Mouse (Mus musculus): ENCODE measurements at regions not wholly inside any gene's neighbourhood (a gene's known extent, or its start where the extent isn't known, plus 50 kb on each side); places are given as distances from the start of the nearest gene placed in this dataset.

DNA sequence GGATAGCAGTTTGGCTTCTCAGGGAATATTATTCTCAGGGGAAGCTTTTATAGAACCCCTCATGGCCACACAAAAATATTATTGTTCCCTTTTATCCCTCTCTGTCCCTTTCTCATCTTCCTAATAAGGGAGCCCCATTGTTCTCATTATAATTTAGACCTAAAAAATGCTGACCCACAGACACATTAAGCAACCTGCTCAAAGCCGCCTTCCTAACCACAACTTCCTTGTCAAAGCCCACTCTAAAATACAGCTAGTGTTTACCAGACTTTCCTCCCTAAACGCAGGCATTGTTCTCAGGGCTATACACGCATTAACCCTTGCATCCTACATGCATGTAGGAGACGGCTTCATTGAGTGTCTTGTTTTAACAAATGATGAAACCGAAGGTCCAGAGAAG is 93.9 kb downstream of the Foxi3 start:
- Histone ChIP-seq H3K4me1 (ENCODE audit: control insufficient read depth, insufficient read depth, low read length) (no peaks in the 10 kb centered on the region), H3K4me3 (replicated peaks; ENCODE audit: extremely low read depth, low read depth, low read length) (no peak overlapping the region)
- 16% methylated on average over 5 of the region's 5 CpGs for WGBS
- no peak for DNase-seq
- TF ChIP-seq CTCF (IDR thresholded peaks at IDR 0.05; ENCODE audit: insufficient read depth, low read length) (no peak), POLR2A (IDR thresholded peaks at IDR 0.05; ENCODE audit: borderline replicate concordance, extremely low read depth, low read depth, low read length) (no peak)

DNA sequence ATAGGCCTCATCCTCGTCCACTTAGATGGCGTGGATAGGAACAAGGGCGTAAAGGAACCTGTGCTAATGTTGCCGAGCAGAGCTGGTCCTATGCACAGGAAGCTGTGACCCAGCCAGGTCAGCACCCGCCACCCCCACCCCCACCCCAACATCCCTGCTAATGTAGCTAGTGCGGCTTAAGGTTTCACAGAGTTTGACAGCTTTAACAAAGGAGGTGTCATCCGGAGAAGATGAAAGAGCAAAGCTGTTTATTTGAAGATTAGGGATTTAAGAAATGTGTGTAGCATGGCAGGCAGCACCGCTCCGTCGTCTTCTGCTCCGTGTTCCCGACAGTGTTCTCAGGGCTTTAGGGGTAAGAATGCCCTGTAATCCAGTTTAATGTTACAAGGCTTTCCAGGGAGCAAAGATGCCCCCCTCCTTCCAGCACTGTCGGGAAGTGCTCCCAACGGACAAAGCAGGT is 93.5 kb downstream of the Thnsl2 start:
- no peak for DNase-seq
- H3K4me1 ChIP-seq (ENCODE audit: control insufficient read depth, insufficient read depth, low read length), result no peaks in the 10 kb centered on the region
- no peak overlapping the region for H3K4me3 ChIP-seq (replicated peaks; ENCODE audit: extremely low read depth, low read depth, low read length)
- WGBS, result 27% methylated on average over 14 of the region's 14 CpGs
- TF ChIP-seq CTCF (IDR thresholded peaks at IDR 0.05; ENCODE audit: insufficient read depth, low read length), result no peak

DNA sequence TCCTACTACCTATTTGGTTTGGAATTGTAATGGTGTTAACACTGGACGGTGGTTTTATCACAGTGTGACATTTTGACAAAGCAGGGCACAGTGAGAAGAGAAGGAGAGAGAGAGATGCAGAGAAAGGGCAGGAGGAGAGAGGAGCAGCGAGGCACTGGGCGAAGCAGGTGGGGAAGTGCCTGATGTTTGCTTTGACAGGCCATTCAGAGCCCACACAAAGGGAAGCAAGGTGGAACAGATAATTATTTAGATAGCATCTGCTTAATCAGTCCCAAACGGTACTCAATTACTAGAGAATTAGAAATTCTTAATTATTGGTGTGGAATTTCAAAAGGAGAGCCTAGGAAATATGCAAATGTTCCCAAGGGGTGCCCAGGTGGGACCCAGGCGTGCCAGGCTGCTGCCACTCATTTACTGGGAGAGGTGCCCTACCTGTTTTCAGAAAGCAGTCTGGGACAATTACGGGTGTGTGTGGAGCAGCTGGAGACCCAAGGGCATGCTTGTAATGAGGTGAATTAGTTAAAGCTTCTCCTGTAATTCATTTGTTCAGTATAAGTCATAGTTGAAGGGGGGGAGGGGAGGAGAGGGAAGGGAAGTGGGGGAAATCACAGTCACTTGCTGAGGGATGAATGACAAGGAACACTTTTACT is 86.9 kb downstream of the Thnsl2 start:
- no peak for TF ChIP-seq POLR2A (IDR thresholded peaks at IDR 0.05; ENCODE audit: borderline replicate concordance, extremely low read depth, low read depth, low read length)
- no peak for TF ChIP-seq CTCF (IDR thresholded peaks at IDR 0.05; ENCODE audit: insufficient read depth, low read length)
- WGBS, result 58% methylated on average over 6 of the region's 6 CpGs
- Histone ChIP-seq H3K4me3 (replicated peaks; ENCODE audit: extremely low read depth, low read depth, low read length) (no peak overlapping the region), H3K4me1 (ENCODE audit: control insufficient read depth, insufficient read depth, low read length) (no peaks in the 10 kb centered on the region)
- DNase-seq, result no peak

DNA sequence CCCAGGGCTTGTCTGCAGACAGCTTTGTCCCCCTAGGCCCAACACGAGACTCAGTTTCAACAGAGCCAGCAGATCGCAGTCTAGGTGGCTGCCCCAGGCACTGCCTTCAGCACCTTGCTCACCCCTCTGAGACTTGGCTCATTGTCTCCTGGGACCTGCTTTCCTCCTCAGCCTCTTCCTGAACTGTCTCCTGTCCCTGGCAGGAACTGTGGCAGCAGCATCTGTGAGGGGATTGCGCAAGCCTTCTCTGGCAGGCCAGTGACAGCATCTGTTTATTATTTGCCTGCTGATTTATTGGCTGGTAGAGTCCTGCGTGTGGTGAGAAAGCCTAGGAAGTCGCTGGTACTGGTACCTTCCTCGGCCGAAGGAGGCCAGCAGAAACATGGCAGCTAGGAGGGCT is 84.1 kb downstream of the Thnsl2 start:
- WGBS, result 29% methylated on average over 7 of the region's 7 CpGs
- no peak for TF ChIP-seq CTCF (IDR thresholded peaks at IDR 0.05; ENCODE audit: insufficient read depth, low read length)
- no peak for TF ChIP-seq POLR2A (IDR thresholded peaks at IDR 0.05; ENCODE audit: borderline replicate concordance, extremely low read depth, low read depth, low read length)
- DNase-seq, result no peak
- Histone ChIP-seq H3K4me3 (replicated peaks; ENCODE audit: extremely low read depth, low read depth, low read length) (no peak overlapping the region), H3K4me1 (ENCODE audit: control insufficient read depth, insufficient read depth, low read length) (no peaks in the 10 kb centered on the region)

DNA sequence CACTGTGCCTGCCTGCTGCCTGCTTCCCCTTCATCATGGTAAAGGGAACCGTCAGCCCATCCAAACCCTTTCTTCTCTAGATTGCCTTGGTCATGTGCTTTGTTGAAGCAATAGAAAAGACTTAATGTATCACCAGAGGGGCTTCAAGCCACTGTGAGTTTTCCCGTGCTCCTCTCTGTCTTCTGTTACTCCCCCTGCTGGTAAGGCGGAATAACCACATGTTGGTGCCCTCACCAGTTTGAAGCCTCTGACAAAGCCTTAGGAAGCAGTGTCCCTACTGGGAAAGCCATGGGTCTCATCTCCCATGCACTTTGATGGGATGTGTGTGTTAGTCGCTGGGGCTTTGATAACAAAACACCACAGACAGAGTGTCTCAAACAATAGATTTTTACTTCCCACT is 81.3 kb downstream of the Thnsl2 start:
- DNase-seq, result no peak
- WGBS, result 79% methylated on average over 4 of the region's 4 CpGs
- TF ChIP-seq CTCF (IDR thresholded peaks at IDR 0.05; ENCODE audit: insufficient read depth, low read length) (no peak), POLR2A (IDR thresholded peaks at IDR 0.05; ENCODE audit: borderline replicate concordance, extremely low read depth, low read depth, low read length) (no peak)
- Histone ChIP-seq H3K4me3 (replicated peaks; ENCODE audit: extremely low read depth, low read depth, low read length) (no peak overlapping the region), H3K4me1 (ENCODE audit: control insufficient read depth, insufficient read depth, low read length) (no peaks in the 10 kb centered on the region)

DNA sequence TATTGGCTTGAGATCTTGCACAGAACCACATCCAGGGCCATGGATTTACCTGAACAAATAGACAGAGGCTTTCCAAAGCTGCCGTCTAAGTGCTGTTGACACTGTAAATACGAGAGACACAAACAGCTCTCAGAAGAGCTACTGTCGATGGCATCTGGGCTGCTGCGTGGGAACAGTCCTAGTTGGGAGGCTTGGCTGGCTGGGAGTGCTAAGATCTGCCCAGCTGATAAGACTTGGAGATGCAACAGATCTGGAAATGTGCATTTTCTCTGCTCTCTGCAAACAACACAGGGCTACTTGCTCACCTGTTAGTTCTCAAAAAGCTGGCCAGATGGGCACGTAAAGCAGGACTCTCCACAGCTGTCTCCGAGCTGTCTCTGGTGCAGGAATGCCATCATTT is 78.8 kb downstream of the Thnsl2 start:
- WGBS, result 33% methylated on average over 6 of the region's 6 CpGs
- DNase-seq, result no peak
- Histone ChIP-seq H3K4me1 (ENCODE audit: control insufficient read depth, insufficient read depth, low read length) (no peaks in the 10 kb centered on the region), H3K4me3 (replicated peaks; ENCODE audit: extremely low read depth, low read depth, low read length) (no peak overlapping the region)
- TF ChIP-seq CTCF (IDR thresholded peaks at IDR 0.05; ENCODE audit: insufficient read depth, low read length), result no peak
- no peak for TF ChIP-seq POLR2A (IDR thresholded peaks at IDR 0.05; ENCODE audit: borderline replicate concordance, extremely low read depth, low read depth, low read length)

DNA sequence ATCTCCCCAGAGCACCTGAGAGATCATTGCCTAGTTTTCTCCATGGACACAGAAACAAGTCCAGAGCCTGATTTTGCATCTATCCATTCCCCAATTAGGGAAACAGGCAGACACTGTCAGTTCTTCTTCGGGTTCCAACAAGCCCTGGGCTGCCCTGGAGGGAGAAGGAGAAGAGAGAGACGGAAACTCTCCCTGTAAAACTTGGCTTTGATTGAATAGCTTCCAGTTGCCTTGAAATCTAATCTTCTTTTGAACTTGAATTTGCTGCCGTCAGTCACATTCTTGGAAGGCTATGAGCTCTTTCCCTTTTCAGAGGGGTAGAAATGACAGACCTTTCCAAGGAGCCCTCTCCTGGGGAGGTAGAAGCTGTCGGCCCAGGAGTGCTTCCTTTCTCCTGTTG is 75.0 kb downstream of the Thnsl2 start:
- WGBS, result 55% methylated on average over 4 of the region's 4 CpGs
- no peak for TF ChIP-seq POLR2A (IDR thresholded peaks at IDR 0.05; ENCODE audit: borderline replicate concordance, extremely low read depth, low read depth, low read length)
- DNase-seq, result no peak

DNA sequence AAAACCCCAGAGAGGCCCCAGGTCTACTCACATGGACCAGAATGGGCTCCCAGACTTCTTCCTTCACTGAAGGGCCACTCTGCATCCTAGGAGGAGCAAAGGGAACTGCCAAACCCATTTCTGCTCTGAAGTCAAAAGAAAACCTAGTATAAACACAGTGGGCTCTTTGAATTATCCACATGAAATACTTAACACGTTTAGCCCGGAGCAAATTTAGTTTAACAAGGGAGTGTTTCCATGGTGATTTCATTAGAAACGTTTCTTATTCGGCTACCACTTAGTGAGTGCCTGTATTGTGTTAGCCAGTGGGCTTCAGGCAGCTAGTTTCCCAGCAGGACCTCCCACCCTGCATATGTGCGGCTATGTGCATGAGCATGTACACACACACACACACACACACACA is 69.4 kb downstream of the Thnsl2 start:
- TF ChIP-seq POLR2A (IDR thresholded peaks at IDR 0.05; ENCODE audit: borderline replicate concordance, extremely low read depth, low read depth, low read length) (no peak), CTCF (IDR thresholded peaks at IDR 0.05; ENCODE audit: insufficient read depth, low read length) (no peak)

More for the DNA sequence above, 75.0 kb downstream of the Thnsl2 start:
- Histone ChIP-seq H3K4me3 (replicated peaks; ENCODE audit: extremely low read depth, low read depth, low read length) (no peak overlapping the region), H3K4me1 (ENCODE audit: control insufficient read depth, insufficient read depth, low read length) (no peaks in the 10 kb centered on the region)

More for the DNA sequence above, 69.4 kb downstream of the Thnsl2 start:
- no peak overlapping the region for H3K4me3 ChIP-seq (replicated peaks; ENCODE audit: extremely low read depth, low read depth, low read length)
- DNase-seq, result no peak
- H3K4me1 ChIP-seq (ENCODE audit: control insufficient read depth, insufficient read depth, low read length), result no peaks in the 10 kb centered on the region
- 49% methylated on average over 5 of the region's 5 CpGs for WGBS
